Mouse (Mus musculus) hindbrain, embryonic 15.5 days (tissue): ENCODE measurements around the gene Olfr711. TPM values are rescaled to one million over a fixed set of nuclear protein-coding genes. Genes with fewer than 3 reads are reported as not detected.
"Not testable (repeated sequence)": the region's sequence is repeated elsewhere in the genome, so short reads cannot be mapped to it uniquely, and the experiment has no call there.

Source experiments
- ATAC-seq: fragments of 200-750 bp; cut with Nextera tagmentation; 2 replicates; pipeline ENCODE4 v1.8.0; 2017; ENCODE audit warnings: low read depth, moderate number of reproducible peaks, moderate TSS enrichment; ENCODE audit not compliant: low FRiP score
- H3K27ac ChIP-seq: fragments of 300-500 bp; sonication (generic); replicated peaks from 2 replicates; pipeline ENCODE4 v1.5.1; 2015; ENCODE audit warnings: mild to moderate bottlenecking, inconsistent platforms
- H3K27me3 ChIP-seq: fragments of 300-500 bp; sonication (generic); 2 replicates; pipeline ENCODE4 v1.6.1; 2015; ENCODE audit warnings: control low read depth, inconsistent platforms
- H3K36me3 ChIP-seq: fragments of 300-500 bp; sonication (generic); 2 replicates; pipeline ENCODE4 v1.6.1; 2015; ENCODE audit warnings: control low read depth, inconsistent platforms
- H3K4me1 ChIP-seq: fragments of 300-500 bp; sonication (generic); replicated peaks from 2 replicates; pipeline ENCODE4 v1.6.1; 2015; ENCODE audit warnings: control low read depth, inconsistent platforms
- H3K4me2 ChIP-seq: fragments of 300-500 bp; sonication (generic); 2 replicates; pipeline ENCODE4 v1.6.1; 2015; ENCODE audit warnings: moderate library complexity, mild to moderate bottlenecking, inconsistent platforms
- H3K4me3 ChIP-seq: fragments of 300-500 bp; sonication (generic); 2 replicates; pipeline ENCODE4 v1.5.1; 2015; ENCODE audit warnings: mild to moderate bottlenecking, inconsistent platforms
- H3K9ac ChIP-seq: fragments of 300-500 bp; sonication (generic); 2 replicates; pipeline ENCODE4 v1.6.1; 2015; ENCODE audit warnings: inconsistent platforms
- H3K9me3 ChIP-seq: fragments of 300-500 bp; sonication (generic); 2 replicates; pipeline ENCODE4 v1.6.1; 2016; ENCODE audit warnings: control low read depth, inconsistent platforms
- WGBS: fragments of 180-500 bp; shearing (Covaris S2); methylation state at CpG from one replicate; pipeline ENCODE4 v1.1.7; 2015; 5-methylcytosine and 5-hydroxymethylcytosine counted together
- polyA plus RNA-seq: library from polyadenylated mRNA; unstranded; fragments of >200 nt; fragmentation: Nextera tagmentation; extraction: Ambion mirVana; gene quantifications from 2 replicates; pipeline ENCODE4 v1.2.1, GENCODE M21; 2015

Olfr711 gene
- polyA plus RNA-seq: not detected in 2 replicates

GRCm38 (mm10) chr7:106975353-106975752 is at the start of gene Olfr711:
TSS of gene Olfr711 (minus strand) at chr7:106975453.
- no peak for ATAC-seq
- 79% methylated on average over 1 of the region's 1 CpGs for WGBS
- H3K4me1 ChIP-seq: no peaks in the 10 kb centered on the region

GRCm38 (mm10) chr7:107005972-107006371 is 30.7 kb upstream of the Olfr711 start, which contains the start of gene Olfr2:
TSS of gene Olfr2 (minus strand) at chr7:107006072.
- WGBS: 69% methylated on average over 1 of the region's 1 CpGs
- Histone ChIP-seq H3K9ac (no peak within 1 kb of the TSS), H3K27ac (no peak within 1 kb of the TSS), H3K36me3 (no peaks in the 10 kb centered on the region), H3K27me3 (no peaks in the 10 kb centered on the region), H3K9me3 (no peaks in the 10 kb centered on the region), H3K4me3 (no peak within 1 kb of the TSS), H3K4me2 (no peak within 1 kb of the TSS), H3K4me1 (no peaks in the 10 kb centered on the region)
- ATAC-seq: no peak

More at GRCm38 (mm10) chr7:106975353-106975752, at the start of gene Olfr711:
- no peaks in the 10 kb centered on the region for H3K27me3 ChIP-seq
- H3K27ac ChIP-seq: no peak within 1 kb of the TSS
- H3K9ac ChIP-seq: no peak within 1 kb of the TSS
- H3K9me3 ChIP-seq: no peaks in the 10 kb centered on the region
- H3K36me3 ChIP-seq: no peaks in the 10 kb centered on the region
- H3K4me3 ChIP-seq: no peak within 1 kb of the TSS
- no peak within 1 kb of the TSS for H3K4me2 ChIP-seq

- Histone ChIP-seq H3K4me2 (no peak overlapping the region), H3K36me3 (no peaks in the 10 kb centered on the region), H3K27ac (no peak overlapping the region), H3K4me3 (no peak overlapping the region), H3K9ac (no peak overlapping the region), H3K27me3 (no peaks in the 10 kb centered on the region), H3K9me3 (no peaks in the 10 kb centered on the region), H3K4me1 (no peaks in the 10 kb centered on the region)
- WGBS: 78% methylated on average over 3 of the region's 3 CpGs
- no peak for ATAC-seq
These were observed 28.9 kb upstream of the Olfr711 start for GRCm38 (mm10) chr7:107004169-107004568.

- no peak overlapping the region for H3K9ac ChIP-seq
- no peak overlapping the region for H3K4me2 ChIP-seq
- H3K36me3 ChIP-seq: no peaks in the 10 kb centered on the region
- H3K27me3 ChIP-seq: no peaks in the 10 kb centered on the region
- no peak for ATAC-seq
- H3K4me3 ChIP-seq: no peak overlapping the region
- no peak overlapping the region for H3K27ac ChIP-seq
- H3K4me1 ChIP-seq: no peaks in the 10 kb centered on the region
- WGBS: 95% methylated on average over 7 of the region's 7 CpGs
- no peaks in the 10 kb centered on the region for H3K9me3 ChIP-seq
These were observed 25.5 kb upstream of the Olfr711 start for GRCm38 (mm10) chr7:107000798-107001197.

GRCm38 (mm10) chr7:106985236-106985635 is 10.0 kb upstream of the Olfr711 start:
- WGBS: 91% methylated on average over 3 of the region's 3 CpGs
- H3K9me3 ChIP-seq: no peaks in the 10 kb centered on the region
- ATAC-seq: no peak
- H3K36me3 ChIP-seq: no peaks in the 10 kb centered on the region
- H3K4me1 ChIP-seq: no peaks in the 10 kb centered on the region
- H3K4me3 ChIP-seq: no peak overlapping the region
- no peak overlapping the region for H3K4me2 ChIP-seq
- H3K27ac ChIP-seq: no peak overlapping the region
- no peak overlapping the region for H3K9ac ChIP-seq
- no peaks in the 10 kb centered on the region for H3K27me3 ChIP-seq

GRCm38 (mm10) chr7:106967503-106967902 is 7.8 kb downstream of the Olfr711 start:
- H3K4me2 ChIP-seq, H3K9ac ChIP-seq, H3K27ac ChIP-seq, H3K27me3 ChIP-seq, H3K4me3 ChIP-seq, H3K4me1 ChIP-seq, ATAC-seq, H3K9me3 ChIP-seq, H3K36me3 ChIP-seq: not testable (repeated sequence)

GRCm38 (mm10) chr7:106963837-106964236 is 11.4 kb downstream of the Olfr711 start, which contains the start of gene Olfr6:
TSS of gene Olfr6 (minus strand) at chr7:106963937.
- Histone ChIP-seq H3K4me1 (no peaks in the 10 kb centered on the region), H3K27me3 (no peaks in the 10 kb centered on the region), H3K27ac (no peak within 1 kb of the TSS), H3K4me2 (no peak within 1 kb of the TSS), H3K9me3 (no peaks in the 10 kb centered on the region), H3K9ac (no peak within 1 kb of the TSS), H3K4me3 (no peak within 1 kb of the TSS), H3K36me3 (no peaks in the 10 kb centered on the region)
- no peak for ATAC-seq
- WGBS: 85% methylated on average over 1 of the region's 1 CpGs

- ATAC-seq: no peak
- Histone ChIP-seq H3K27ac (no peak within 1 kb of the TSS), H3K9ac (no peak within 1 kb of the TSS), H3K27me3 (no peaks in the 10 kb centered on the region), H3K4me3 (no peak within 1 kb of the TSS), H3K36me3 (no peaks in the 10 kb centered on the region), H3K9me3 (no peaks in the 10 kb centered on the region), H3K4me2 (no peak within 1 kb of the TSS), H3K4me1 (no peaks in the 10 kb centered on the region)
- 76% methylated on average over 3 of the region's 3 CpGs for WGBS
These were observed 27.0 kb downstream of the Olfr711 start, which contains the start of gene Olfr710 for GRCm38 (mm10) chr7:106948212-106948611. TSS of gene Olfr710 (minus strand) at chr7:106948312.

GRCm38 (mm10) chr7:106932119-106932518 is 43.1 kb downstream of the Olfr711 start, which contains the start of gene Olfr709-ps1:
TSS of gene Olfr709-ps1 (minus strand) at chr7:106932219.
- H3K4me1 ChIP-seq: no peaks in the 10 kb centered on the region
- H3K4me2 ChIP-seq: no peak within 1 kb of the TSS
- no peak within 1 kb of the TSS for H3K9ac ChIP-seq
- no peaks in the 10 kb centered on the region for H3K27me3 ChIP-seq
- no peak for ATAC-seq
- no peaks in the 10 kb centered on the region for H3K9me3 ChIP-seq
- no peak within 1 kb of the TSS for H3K4me3 ChIP-seq
- H3K27ac ChIP-seq: no peak within 1 kb of the TSS
- H3K36me3 ChIP-seq: no peaks in the 10 kb centered on the region

GRCm38 (mm10) chr7:106920961-106921360 is 54.3 kb downstream of the Olfr711 start:
- not testable (repeated sequence) for H3K36me3 ChIP-seq, H3K9ac ChIP-seq, ATAC-seq, H3K4me3 ChIP-seq, H3K27ac ChIP-seq, H3K4me2 ChIP-seq, H3K27me3 ChIP-seq, H3K4me1 ChIP-seq, H3K9me3 ChIP-seq
- 96% methylated on average over 7 of the region's 7 CpGs for WGBS

Other genes starting within 250 kb of the Olfr711 start
- gene Olfr697, start 233.0 kb downstream of the Olfr711 start, polyA plus RNA-seq: not detected in 2 replicates
- not detected in 2 replicates for gene Olfr698, start 220.1 kb downstream of the Olfr711 start, polyA plus RNA-seq
- not detected in 2 replicates for gene Olfr699, start 182.3 kb downstream of the Olfr711 start, polyA plus RNA-seq
- gene Olfr700, start 166.6 kb downstream of the Olfr711 start, polyA plus RNA-seq: not detected in 2 replicates
- not detected in 2 replicates for gene Olfr701, start 161.3 kb downstream of the Olfr711 start, polyA plus RNA-seq
- gene Olfr702, start 141.6 kb downstream of the Olfr711 start, polyA plus RNA-seq: not detected in 2 replicates
- gene Olfr703, start 132.1 kb downstream of the Olfr711 start, polyA plus RNA-seq: not detected in 2 replicates
- gene Olfr704, start 112.3 kb downstream of the Olfr711 start, polyA plus RNA-seq: not detected in 2 replicates
- not detected in 2 replicates for gene Olfr705, start 98.6 kb downstream of the Olfr711 start, polyA plus RNA-seq
- not detected in 2 replicates for gene Olfr706, start 87.3 kb downstream of the Olfr711 start, polyA plus RNA-seq
- gene Olfr707, start 74.2 kb downstream of the Olfr711 start, polyA plus RNA-seq: not detected in 2 replicates
- gene Olfr1532-ps1, start 67.5 kb downstream of the Olfr711 start, polyA plus RNA-seq: not detected in 2 replicates
- gene Olfr709-ps1, start 43.2 kb downstream of the Olfr711 start, polyA plus RNA-seq: not detected in 2 replicates
- not detected in 2 replicates for gene Olfr710, start 27.1 kb downstream of the Olfr711 start, polyA plus RNA-seq
- not detected in 2 replicates for gene Olfr6, start 11.5 kb downstream of the Olfr711 start, polyA plus RNA-seq
- not detected in 2 replicates for gene Olfr2, start 30.6 kb upstream of the Olfr711 start, polyA plus RNA-seq
- not detected in 2 replicates for gene Olfr713, start 55.7 kb upstream of the Olfr711 start, polyA plus RNA-seq
- not detected in 2 replicates for gene Olfr714, start 95.5 kb upstream of the Olfr711 start, polyA plus RNA-seq
- not detected in 2 replicates for gene Olfr17, start 117.8 kb upstream of the Olfr711 start, polyA plus RNA-seq
- not detected in 2 replicates for gene Olfr715b, start 134.9 kb upstream of the Olfr711 start, polyA plus RNA-seq
- not detected in 2 replicates for gene Olfr715, start 155.6 kb upstream of the Olfr711 start, polyA plus RNA-seq
- not detected in 2 replicates for gene Olfr716, start 162.9 kb upstream of the Olfr711 start, polyA plus RNA-seq
- gene Nlrp14, start 191.5 kb upstream of the Olfr711 start, polyA plus RNA-seq: not detected in 2 replicates
- not detected in 2 replicates for gene Rbmxl2, start 234.0 kb upstream of the Olfr711 start, polyA plus RNA-seq